Mouse (Mus musculus) liver, embryonic 16.5 days (tissue): Measurements from ENCODE around the gene Rangrf. TPM values are rescaled to one million over a fixed set of nuclear protein-coding genes. Genes with fewer than 3 reads are reported as not detected.
"Not testable (repeated sequence)": the region's sequence is repeated elsewhere in the genome, so short reads cannot be mapped to it uniquely, and the experiment has no call there.

Experiments used
- ATAC-seq: fragments of 200-750 bp; cut with Nextera tagmentation; 2 replicates; pipeline ENCODE4 v1.8.0; 2017; ENCODE audit warnings: low read depth, mild to moderate bottlenecking, moderate number of reproducible peaks, moderate library complexity
- H3K27ac ChIP-seq: fragments of 300-500 bp; sonication (generic); 2 replicates; pipeline ENCODE4 v1.5.1; 2014; ENCODE audit warnings: mild to moderate bottlenecking, low read length
- H3K27me3 ChIP-seq: fragments of 300-500 bp; sonication (generic); 2 replicates; pipeline ENCODE4 v1.6.1; 2014; ENCODE audit warnings: low read depth, low read length, mixed read lengths; ENCODE audit not compliant: control insufficient read depth, insufficient read depth
- H3K36me3 ChIP-seq: fragments of 300-500 bp; sonication (generic); 2 replicates; pipeline ENCODE4 v1.6.1; 2014; ENCODE audit warnings: mild to moderate bottlenecking; ENCODE audit not compliant: control insufficient read depth, insufficient read depth
- H3K4me1 ChIP-seq: fragments of 300-500 bp; sonication (generic); 2 replicates; pipeline ENCODE4 v1.6.1; 2014; ENCODE audit warnings: low read depth, low read length, mixed read lengths; ENCODE audit not compliant: control insufficient read depth
- H3K4me2 ChIP-seq: fragments of 300-500 bp; sonication (generic); 2 replicates; pipeline ENCODE4 v1.6.1; 2014; ENCODE audit warnings: low read depth, low read length, mixed read lengths
- H3K4me3 ChIP-seq: fragments of 300-500 bp; sonication (generic); 2 replicates; pipeline ENCODE4 v1.5.1; 2014; ENCODE audit warnings: low read depth, mild to moderate bottlenecking, low read length
- H3K9ac ChIP-seq: fragments of 300-500 bp; sonication (generic); 2 replicates; pipeline ENCODE4 v1.6.1; 2014; ENCODE audit warnings: low read depth, low read length
- H3K9me3 ChIP-seq: fragments of 300-500 bp; sonication (generic); replicated peaks from 2 replicates; pipeline ENCODE4 v1.6.1; 2016; ENCODE audit warnings: low read length; ENCODE audit not compliant: control insufficient read depth
- WGBS: fragments of 180-500 bp; shearing (Covaris S2); extraction: QIAGEN DNeasy Blood & Tissue Kit; methylation state at CpG from one replicate; pipeline ENCODE4 v1.1.7; 2014; ENCODE audit not compliant: insufficient replicate concordance; 5-methylcytosine and 5-hydroxymethylcytosine counted together
- polyA plus RNA-seq: library from polyadenylated mRNA; unstranded; fragments of >200 nt; fragmentation: Nextera tagmentation; extraction: Ambion mirVana; gene quantifications from 2 replicates; pipeline ENCODE4 v1.2.1, GENCODE M21; 2015

Rangrf gene
- polyA plus RNA-seq = 16.3 and 19.3 TPM in 2 replicates

DNA sequence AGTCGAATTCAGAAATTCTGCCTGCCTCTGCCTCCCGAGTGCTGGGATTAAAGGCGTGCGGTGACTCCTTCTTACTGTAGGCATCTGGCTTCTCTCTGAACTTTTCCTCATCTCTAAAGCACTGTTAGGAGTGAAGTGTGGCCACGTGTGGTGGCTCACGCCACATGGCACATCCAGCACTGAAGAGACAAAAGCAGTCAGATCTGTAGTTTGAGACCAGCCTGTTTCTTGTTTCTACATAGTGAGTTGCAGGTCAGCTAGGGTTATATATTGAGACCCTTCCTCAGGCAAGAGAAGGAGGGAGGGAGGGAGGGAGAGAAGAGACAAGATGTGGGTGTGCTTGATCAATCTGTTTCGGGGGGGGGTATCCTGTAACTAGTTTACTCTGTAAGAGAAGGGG, at the start of gene Rangrf:
TSS of gene Rangrf (minus strand) at position 101 of the 400 bp plus-strand sequence.
- Histone ChIP-seq H3K4me3 (peak within 1 kb of the TSS; percentile 59), H3K36me3 (no peaks in the 10 kb centered on the region), H3K4me2 (peak within 1 kb of the TSS; percentile 81), H3K27me3 (no peaks in the 10 kb centered on the region), H3K4me1 (peaks cover 9% of the 10 kb centered on the region), H3K9me3 (no peaks in the 10 kb centered on the region), H3K9ac (0 out of 2 replicates have a peak within 1 kb of the TSS, but pooled peaks have one; percentile 15), H3K27ac (no peak within 1 kb of the TSS)
- WGBS = 61% methylated on average over 7 of the region's 7 CpGs
- ATAC-seq = no peak

DNA sequence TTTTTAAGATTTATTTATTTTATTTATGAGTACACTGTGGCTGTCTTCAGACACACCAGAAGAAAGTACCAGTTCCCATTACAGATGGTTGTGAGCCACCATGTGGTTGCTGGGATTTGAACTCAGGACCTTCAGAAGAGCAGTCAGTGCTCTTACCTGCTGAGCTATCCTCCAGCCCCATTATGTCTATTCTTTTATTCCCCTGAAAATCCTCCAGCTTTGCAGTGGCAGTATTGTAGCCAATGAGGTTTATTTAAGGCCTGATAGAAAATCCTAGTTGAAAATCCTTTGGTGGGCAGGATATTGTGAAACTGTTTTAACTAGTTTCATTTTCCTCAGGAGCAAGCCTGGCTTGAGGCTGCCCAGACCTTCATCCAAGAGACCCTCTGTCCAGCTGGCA, 45.7 kb upstream of the Rangrf start:
- ATAC-seq = no peak

DNA sequence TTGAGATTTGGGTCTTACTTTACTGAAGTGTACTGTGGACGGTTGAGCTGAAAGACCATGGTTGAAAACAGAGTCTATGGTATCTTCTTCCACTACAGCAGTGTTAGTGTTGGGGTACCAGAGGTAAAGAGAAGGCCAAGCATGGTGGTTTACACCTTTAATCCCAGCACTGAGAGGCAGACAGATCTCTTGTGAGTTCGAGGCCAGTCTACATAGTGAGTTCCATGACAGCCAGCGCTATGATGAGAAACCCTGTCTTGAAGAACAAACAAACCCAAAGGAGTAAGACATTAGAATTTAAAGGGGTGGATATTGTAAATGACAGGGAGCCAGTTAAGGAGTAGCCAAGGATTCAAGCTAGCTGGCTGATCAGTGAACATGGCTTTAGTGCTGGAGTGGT, 41.8 kb upstream of the Rangrf start:
- H3K4me3 ChIP-seq = peak overlapping the region; percentile 77
- peak overlapping the region; percentile 73 for H3K9ac ChIP-seq
- peak overlapping the region; percentile 92 for H3K27ac ChIP-seq
- H3K27me3 ChIP-seq = no peaks in the 10 kb centered on the region
- no peaks in the 10 kb centered on the region for H3K36me3 ChIP-seq
- peak overlapping the region; percentile 76 for H3K4me2 ChIP-seq
- no peaks in the 10 kb centered on the region for H3K9me3 ChIP-seq
- WGBS = 41% methylated on average over 3 of the region's 3 CpGs
- peaks cover 24% of the 10 kb centered on the region for H3K4me1 ChIP-seq
- no peak for ATAC-seq

More for the DNA sequence above, 45.7 kb upstream of the Rangrf start:
- H3K4me1 ChIP-seq = peaks cover 9% of the 10 kb centered on the region
- H3K4me3 ChIP-seq = no peak overlapping the region
- no peak overlapping the region for H3K9ac ChIP-seq
- no peaks in the 10 kb centered on the region for H3K27me3 ChIP-seq
- H3K36me3 ChIP-seq = peaks cover 27% of the 10 kb centered on the region
- H3K27ac ChIP-seq = no peak overlapping the region
- H3K9me3 ChIP-seq = no peaks in the 10 kb centered on the region
- no peak overlapping the region for H3K4me2 ChIP-seq

DNA sequence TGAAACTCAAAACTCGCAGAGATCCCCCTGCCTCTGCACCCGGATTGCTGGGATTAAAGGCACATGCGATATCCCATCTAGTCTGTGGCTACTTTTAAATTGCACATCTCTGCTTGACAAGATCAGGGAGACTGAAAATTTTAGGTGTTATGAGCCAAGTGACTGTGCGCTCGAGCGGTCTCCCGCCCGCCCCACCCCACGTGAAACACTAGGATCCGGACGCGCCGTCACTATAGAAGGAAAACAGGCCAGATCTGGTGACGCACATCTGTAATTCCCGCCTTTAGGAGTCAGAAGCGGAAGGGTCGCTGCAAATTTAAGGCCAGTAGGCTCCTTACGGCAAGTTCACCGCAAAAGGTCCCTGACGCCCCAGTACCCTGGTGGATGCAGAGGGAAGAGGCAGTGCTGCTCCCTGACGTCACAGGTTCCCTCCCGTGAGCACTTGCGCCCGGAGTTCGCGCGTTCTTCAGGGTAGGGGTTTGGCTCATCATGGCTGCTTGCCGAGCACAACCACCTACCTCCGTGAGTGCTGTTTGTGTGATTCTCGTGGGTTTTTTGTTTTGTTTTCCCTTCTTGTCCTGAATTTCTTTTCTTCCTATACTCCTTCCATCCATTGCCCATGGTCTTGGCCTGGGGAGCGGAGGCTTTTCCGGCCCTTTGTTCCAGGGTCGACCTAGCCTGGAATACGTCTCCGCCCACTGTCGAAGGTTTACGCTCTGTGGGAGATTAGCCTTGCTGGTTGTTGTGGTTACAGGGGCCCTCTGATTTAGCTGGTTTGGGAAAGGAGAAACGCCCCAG, 40.9 kb upstream of the Rangrf start, which contains the start of gene Ctc1:
TSS of gene Ctc1 (plus strand) at position 268 of the 798 bp plus-strand sequence.
- Histone ChIP-seq H3K4me3 (peak within 1 kb of the TSS; percentile 77), H3K4me2 (peak within 1 kb of the TSS; percentile 76), H3K27me3 (no peaks in the 10 kb centered on the region), H3K9ac (peak within 1 kb of the TSS; percentile 73), H3K36me3 (no peaks in the 10 kb centered on the region), H3K4me1 (peaks cover 30% of the 10 kb centered on the region), H3K27ac (peak within 1 kb of the TSS; percentile 92), H3K9me3 (no peaks in the 10 kb centered on the region)
- WGBS = under 1% methylated on average over 38 of the region's 38 CpGs
- ATAC-seq = peak; percentile 88

DNA sequence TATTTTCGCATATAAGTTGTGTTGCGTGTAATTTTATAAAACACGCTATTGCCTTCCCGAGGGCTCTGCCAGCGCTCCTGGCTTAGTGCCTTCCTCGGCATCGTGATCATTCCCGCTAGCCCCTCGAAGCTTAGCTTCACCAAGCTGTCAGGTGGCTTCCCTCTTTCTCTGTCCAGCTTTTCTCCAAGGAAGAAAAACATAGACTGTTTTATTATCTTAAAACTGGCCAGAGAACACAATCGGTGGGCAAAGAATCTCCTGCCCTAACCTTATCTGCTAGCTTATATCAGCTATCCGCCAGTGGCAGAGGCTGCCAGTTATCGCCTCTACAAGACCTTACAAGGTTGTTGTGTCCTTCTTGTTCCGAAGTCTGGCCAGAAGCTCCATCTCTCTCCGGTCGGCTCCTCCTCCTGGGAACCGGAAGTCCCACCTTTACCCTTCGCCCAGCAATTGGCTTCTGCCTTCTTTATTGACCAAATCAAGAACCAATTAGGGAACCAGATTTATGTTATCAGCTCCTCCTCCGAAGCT, 37.2 kb upstream of the Rangrf start:
- Histone ChIP-seq H3K4me1 (peaks cover 39% of the 10 kb centered on the region), H3K9ac (peak overlapping the region; percentile 84), H3K4me3 (peak overlapping the region; percentile 74), H3K27ac (peak overlapping the region; percentile 100), H3K36me3 (no peaks in the 10 kb centered on the region), H3K4me2 (peak overlapping the region; percentile 85), H3K27me3 (no peaks in the 10 kb centered on the region), H3K9me3 (no peaks in the 10 kb centered on the region)
- WGBS = under 1% methylated on average over 18 of the region's 18 CpGs
- peak; percentile 77 for ATAC-seq

DNA sequence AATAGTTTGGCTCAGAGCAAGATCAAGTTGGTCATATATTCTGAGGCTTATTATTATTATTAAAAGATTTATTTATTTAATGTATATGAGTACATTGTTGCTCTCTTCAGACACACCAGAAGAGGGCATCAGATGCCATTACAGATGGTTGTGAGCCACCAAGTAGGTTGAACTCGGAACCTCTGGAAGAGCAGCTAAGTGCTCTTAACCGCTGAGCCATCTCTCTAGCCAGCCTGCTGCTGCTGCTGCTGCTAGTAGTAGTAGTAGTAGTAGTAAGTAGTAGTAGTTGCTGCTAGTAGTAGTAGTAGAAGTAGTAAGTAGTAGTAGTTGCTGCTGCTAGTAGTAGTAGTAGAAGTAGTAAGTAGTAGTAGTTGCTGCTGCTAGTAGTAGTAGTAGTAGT, 36.5 kb upstream of the Rangrf start:
- not testable (repeated sequence) for H3K27me3 ChIP-seq, H3K36me3 ChIP-seq, ATAC-seq, H3K9me3 ChIP-seq
- Histone ChIP-seq H3K9ac (peak overlapping the region; percentile 84), H3K27ac (peak overlapping the region; percentile 100), H3K4me1 (peaks cover 37% of the 10 kb centered on the region), H3K4me3 (peak overlapping the region; percentile 74), H3K4me2 (peak overlapping the region; percentile 85)
- 33% methylated on average over 2 of the region's 2 CpGs for WGBS

DNA sequence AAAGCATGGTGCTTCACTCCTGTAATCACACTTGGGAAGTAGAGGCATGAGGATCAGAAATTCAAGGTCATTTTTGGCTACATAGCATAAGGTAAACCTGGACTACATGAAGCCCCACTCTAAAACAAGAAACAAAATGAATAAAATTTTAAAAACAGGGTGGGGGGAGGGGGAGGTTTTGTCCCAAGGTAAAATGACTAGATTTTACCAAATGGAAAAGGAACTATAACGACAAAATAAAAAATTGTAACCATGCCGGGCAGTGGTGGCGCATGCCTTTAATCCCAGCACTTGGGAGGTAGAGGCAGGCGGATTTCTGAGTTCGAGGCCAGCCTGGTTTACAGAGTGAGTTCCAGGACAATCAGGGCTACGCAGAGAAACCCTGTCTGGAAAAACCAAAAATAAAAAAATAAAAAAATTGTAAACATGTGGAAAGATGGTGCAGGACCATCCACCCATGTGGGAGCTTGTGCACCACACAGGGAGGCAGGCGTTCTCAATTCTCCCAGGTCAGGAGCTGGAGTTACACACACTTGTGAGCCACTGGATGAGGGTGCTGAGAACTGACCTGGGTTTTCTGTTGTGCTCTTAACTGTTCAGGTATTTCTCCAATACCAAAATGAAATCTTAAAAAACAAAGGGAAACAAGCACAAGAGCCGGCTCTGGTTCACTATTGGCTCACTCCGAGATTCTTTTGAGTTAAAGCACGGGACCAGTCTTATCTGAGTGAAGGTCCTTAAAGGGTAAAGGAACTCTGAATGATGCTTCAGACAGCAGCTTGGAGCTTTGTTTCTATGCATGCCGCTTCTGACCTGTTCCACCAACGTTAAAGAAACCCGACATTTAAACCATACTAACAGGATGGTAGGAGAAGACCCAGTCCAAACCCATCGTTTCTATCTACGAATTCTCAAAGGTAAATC, 35.7 kb upstream of the Rangrf start:
- H3K4me3 ChIP-seq = peak overlapping the region; percentile 74

DNA sequence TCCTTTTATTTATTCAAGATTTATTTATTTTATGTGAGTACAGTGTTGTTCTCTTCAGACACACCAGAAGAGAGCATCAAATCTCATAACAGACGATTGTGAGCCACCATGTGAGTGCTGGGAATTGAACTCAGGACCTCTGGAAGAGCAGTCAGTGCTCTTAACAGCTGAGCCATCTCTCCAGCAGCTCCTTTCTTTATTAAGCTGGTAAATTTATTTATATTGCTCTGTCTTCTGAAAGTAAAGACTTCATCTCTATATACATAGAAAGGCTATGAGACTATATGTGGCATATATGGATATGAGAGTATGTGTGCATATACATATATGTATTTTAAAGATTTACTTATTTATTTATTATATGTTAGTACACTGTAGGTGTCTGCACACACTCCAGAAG, 34.5 kb upstream of the Rangrf start:
- Histone ChIP-seq H3K4me1 (peaks cover 45% of the 10 kb centered on the region), H3K4me3 (no peak overlapping the region), H3K4me2 (no peak overlapping the region), H3K36me3 (no peaks in the 10 kb centered on the region), H3K27me3 (no peaks in the 10 kb centered on the region), H3K9me3 (no peaks in the 10 kb centered on the region), H3K9ac (no peak overlapping the region), H3K27ac (no peak overlapping the region)
- ATAC-seq = no peak
- 85% methylated on average over 1 of the region's 1 CpGs for WGBS

More for the DNA sequence above, 35.7 kb upstream of the Rangrf start:
- 77% methylated on average over 15 of the region's 15 CpGs for WGBS
- Histone ChIP-seq H3K9ac (peak overlapping the region; percentile 84), H3K27me3 (no peaks in the 10 kb centered on the region), H3K36me3 (no peaks in the 10 kb centered on the region), H3K4me2 (peak overlapping the region; percentile 85), H3K9me3 (no peaks in the 10 kb centered on the region), H3K27ac (peak overlapping the region; percentile 100), H3K4me1 (peaks cover 42% of the 10 kb centered on the region)
- no peak for ATAC-seq
